Mouse (Mus musculus) intestine, embryonic 15.5 days (tissue): ENCODE measurements at regions not wholly inside any gene's neighbourhood (a gene's known extent, or its start where the extent isn't known, plus 50 kb on each side); places are given as distances from the start of the nearest gene placed in this dataset.

Source experiments
- ATAC-seq: fragments of 200-750 bp; cut with Nextera tagmentation; 2 replicates; pipeline ENCODE4 v1.8.0; 2017; ENCODE audit warnings: moderate TSS enrichment, moderate library complexity
- H3K27ac ChIP-seq: fragments of 300-500 bp; sonication (generic); 2 replicates; pipeline ENCODE4 v1.5.1; 2015; ENCODE audit warnings: mild to moderate bottlenecking, inconsistent platforms
- H3K27me3 ChIP-seq: fragments of 300-500 bp; sonication (generic); replicated peaks from 2 replicates; pipeline ENCODE4 v1.6.1; 2015; ENCODE audit warnings: inconsistent platforms
- H3K36me3 ChIP-seq: fragments of 300-500 bp; sonication (generic); 2 replicates; pipeline ENCODE4 v1.6.1; 2015; ENCODE audit warnings: inconsistent platforms
- H3K4me1 ChIP-seq: fragments of 300-500 bp; sonication (generic); replicated peaks from 2 replicates; pipeline ENCODE4 v1.6.1; 2015; ENCODE audit warnings: inconsistent platforms
- H3K4me2 ChIP-seq: fragments of 300-500 bp; sonication (generic); replicated peaks from 2 replicates; pipeline ENCODE4 v1.6.1; 2015; ENCODE audit warnings: mild to moderate bottlenecking, inconsistent platforms
- H3K4me3 ChIP-seq: fragments of 300-500 bp; sonication (generic); replicated peaks from 2 replicates; pipeline ENCODE4 v1.5.1; 2015; ENCODE audit warnings: inconsistent platforms
- H3K9ac ChIP-seq: fragments of 300-500 bp; sonication (generic); 2 replicates; pipeline ENCODE4 v1.6.1; 2015; ENCODE audit warnings: inconsistent platforms
- H3K9me3 ChIP-seq: fragments of 300-500 bp; sonication (generic); 2 replicates; pipeline ENCODE4 v1.6.1; 2016; ENCODE audit warnings: inconsistent platforms
- WGBS: fragments of 180-500 bp; shearing (Covaris S2); methylation state at CpG from one replicate; pipeline ENCODE4 v1.1.7; 2015; 5-methylcytosine and 5-hydroxymethylcytosine counted together

DNA sequence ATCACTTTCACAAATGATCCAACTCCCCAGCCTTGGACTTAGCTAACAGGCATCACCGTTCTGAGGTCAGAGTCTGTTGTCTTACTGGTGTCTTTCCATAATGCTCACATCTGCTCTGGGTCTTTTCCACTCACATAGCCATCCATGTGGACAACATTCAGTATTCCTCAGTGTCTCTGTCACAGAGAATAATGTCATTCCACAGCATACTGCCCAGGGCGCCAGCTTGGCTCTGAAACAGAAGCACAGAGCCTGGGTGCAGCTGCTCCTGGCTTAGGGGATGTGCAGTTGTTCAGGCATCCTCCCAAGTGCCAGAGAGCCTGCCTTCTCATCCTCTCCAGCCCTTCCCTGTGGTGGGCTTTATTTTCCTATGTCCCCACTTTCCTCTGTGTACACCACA, 226.7 kb upstream of the Mki67 start:
- WGBS, result 85% methylated on average over 2 of the region's 2 CpGs
- H3K9me3 ChIP-seq, result no peaks in the 10 kb centered on the region
- H3K9ac ChIP-seq, result no peak overlapping the region
- no peaks in the 10 kb centered on the region for H3K4me1 ChIP-seq
- H3K27ac ChIP-seq, result no peak overlapping the region
- no peak overlapping the region for H3K4me2 ChIP-seq
- H3K4me3 ChIP-seq, result no peak overlapping the region
- no peaks in the 10 kb centered on the region for H3K36me3 ChIP-seq
- no peaks in the 10 kb centered on the region for H3K27me3 ChIP-seq
- no peak for ATAC-seq

DNA sequence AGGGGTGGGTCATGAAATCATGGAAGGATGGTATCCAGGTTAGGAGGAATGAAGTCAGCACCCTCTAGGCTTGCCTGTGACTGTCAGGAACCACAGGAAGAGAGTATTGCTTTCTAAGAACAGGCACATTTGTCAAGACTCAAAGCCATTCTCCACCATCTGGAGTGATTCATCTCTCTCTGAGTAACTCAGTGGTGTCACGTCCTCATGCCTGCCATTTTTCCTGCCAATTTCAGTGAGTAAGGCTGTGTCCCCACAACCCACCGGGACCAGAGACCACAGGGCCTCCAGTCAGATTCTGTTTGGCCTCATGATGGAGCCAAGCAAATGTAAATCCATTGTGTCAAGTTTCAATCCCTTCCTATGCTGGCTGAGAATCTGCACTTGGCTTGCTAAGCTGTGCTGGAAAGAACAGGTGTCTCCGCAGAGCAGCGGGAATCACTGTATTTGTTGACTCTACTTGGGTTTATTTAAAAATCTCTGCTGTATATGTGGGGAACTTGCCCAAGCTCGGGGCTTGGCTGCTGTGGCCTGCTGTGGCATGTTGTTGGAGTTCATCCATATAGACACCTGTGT, 230.0 kb upstream of the Mki67 start:
- 79% methylated on average over 5 of the region's 5 CpGs for WGBS
- no peaks in the 10 kb centered on the region for H3K27me3 ChIP-seq
- no peaks in the 10 kb centered on the region for H3K9me3 ChIP-seq
- no peak overlapping the region for H3K4me2 ChIP-seq
- no peak overlapping the region for H3K9ac ChIP-seq
- no peaks in the 10 kb centered on the region for H3K36me3 ChIP-seq
- ATAC-seq, result no peak
- no peak overlapping the region for H3K27ac ChIP-seq
- no peak overlapping the region for H3K4me3 ChIP-seq
- no peaks in the 10 kb centered on the region for H3K4me1 ChIP-seq

DNA sequence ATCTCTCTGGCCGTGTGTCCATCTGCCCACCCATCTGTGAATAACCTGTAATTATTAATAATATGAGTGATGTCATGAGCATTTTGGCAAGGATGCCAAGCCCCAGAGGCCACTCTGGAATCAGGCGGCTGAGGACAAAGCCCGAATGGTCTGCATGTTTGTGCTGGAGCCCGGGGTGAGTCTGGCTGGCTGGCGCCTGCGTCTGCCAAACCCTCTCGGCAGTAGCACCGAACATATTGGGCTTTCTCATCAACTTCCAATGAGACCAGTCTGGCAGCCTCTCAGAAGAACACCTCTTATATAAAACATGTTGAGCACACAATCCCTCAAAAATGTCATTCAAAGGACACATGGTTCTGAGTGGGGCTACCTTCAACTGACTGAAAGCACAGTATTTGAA, 244.9 kb upstream of the Mki67 start:
- no peak overlapping the region for H3K27ac ChIP-seq
- WGBS, result 82% methylated on average over 8 of the region's 8 CpGs
- H3K36me3 ChIP-seq, result no peaks in the 10 kb centered on the region
- H3K27me3 ChIP-seq, result no peaks in the 10 kb centered on the region
- no peak for ATAC-seq
- no peak overlapping the region for H3K9ac ChIP-seq
- H3K9me3 ChIP-seq, result no peaks in the 10 kb centered on the region
- no peak overlapping the region for H3K4me3 ChIP-seq
- H3K4me1 ChIP-seq, result 0 out of 2 replicates have a peak, but pooled peaks cover 3% of the 10 kb centered on the region
- H3K4me2 ChIP-seq, result no peak overlapping the region

DNA sequence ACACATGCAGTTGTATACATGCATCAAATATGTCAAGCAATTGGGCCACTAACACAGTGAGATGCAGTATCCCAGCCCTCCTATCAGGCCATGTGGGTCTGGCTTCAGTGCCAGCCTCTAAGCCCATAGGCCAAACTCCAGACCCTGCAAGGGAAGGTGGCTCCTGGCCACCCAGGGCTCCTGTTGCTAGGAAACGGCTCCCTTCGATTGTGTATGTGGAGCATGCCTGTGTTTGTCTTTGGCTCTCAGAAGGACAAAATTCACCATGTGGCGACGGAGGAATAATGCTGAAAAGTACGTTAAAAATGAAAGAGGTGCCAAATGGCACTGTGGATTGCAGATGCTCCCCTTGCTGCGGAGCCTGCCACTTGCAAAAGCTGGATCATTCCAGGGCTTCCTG, 249.4 kb upstream of the Mki67 start:
- H3K27ac ChIP-seq, result no peak overlapping the region

DNA sequence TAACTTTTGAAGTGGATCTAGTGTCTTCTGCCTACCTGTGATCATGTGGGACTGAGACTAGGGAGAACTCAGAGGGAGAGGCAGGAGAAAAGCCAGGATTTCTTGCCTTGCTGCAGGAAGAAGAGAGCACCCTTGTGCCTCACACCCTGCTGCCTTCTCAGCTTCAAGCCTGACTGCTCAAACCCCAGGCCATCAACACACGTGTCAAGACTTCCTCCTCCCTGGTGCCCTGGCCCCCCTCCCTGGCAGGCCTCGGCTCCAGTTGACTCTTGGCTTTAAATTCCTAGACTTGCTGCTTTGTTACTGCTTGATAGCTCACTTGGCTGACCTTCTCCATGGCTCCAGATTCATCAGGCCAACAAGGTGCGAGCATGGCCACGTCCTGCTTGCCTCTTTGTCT, 250.1 kb upstream of the Mki67 start:
- 61% methylated on average over 4 of the region's 4 CpGs for WGBS
- H3K4me1 ChIP-seq, result 0 out of 2 replicates have a peak, but pooled peaks cover 3% of the 10 kb centered on the region
- H3K9me3 ChIP-seq, result no peaks in the 10 kb centered on the region
- ATAC-seq, result no peak
- no peak overlapping the region for H3K27ac ChIP-seq
- H3K36me3 ChIP-seq, result no peaks in the 10 kb centered on the region
- H3K9ac ChIP-seq, result no peak overlapping the region
- no peaks in the 10 kb centered on the region for H3K27me3 ChIP-seq
- no peak overlapping the region for H3K4me2 ChIP-seq
- no peak overlapping the region for H3K4me3 ChIP-seq

More for the DNA sequence above, 249.4 kb upstream of the Mki67 start:
- Histone ChIP-seq H3K4me1 (0 out of 2 replicates have a peak, but pooled peaks cover 3% of the 10 kb centered on the region), H3K4me3 (no peak overlapping the region), H3K36me3 (no peaks in the 10 kb centered on the region), H3K9ac (no peak overlapping the region), H3K4me2 (no peak overlapping the region), H3K9me3 (no peaks in the 10 kb centered on the region), H3K27me3 (no peaks in the 10 kb centered on the region)
- ATAC-seq, result no peak
- WGBS, result 59% methylated on average over 6 of the region's 6 CpGs

DNA sequence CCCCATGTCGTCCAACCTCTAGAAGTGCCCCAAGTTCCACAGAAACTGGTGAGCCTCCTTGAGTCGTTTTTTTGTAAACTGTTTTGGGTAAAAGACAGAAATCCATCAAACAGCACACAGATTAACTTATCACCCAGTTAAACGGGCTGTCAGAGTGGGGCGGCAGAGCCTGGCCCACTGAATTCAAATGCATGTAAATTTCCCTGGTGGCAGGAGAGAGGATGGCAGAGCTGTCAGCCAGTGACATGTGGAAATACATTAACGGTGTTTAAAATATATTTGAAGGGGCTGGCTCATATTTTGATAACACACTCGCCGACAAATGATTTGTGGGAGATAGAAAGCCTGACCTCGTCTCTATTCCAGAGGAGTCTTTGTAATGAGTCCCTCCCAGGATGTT, 252.5 kb upstream of the Mki67 start:
- ATAC-seq, result no peak
- H3K27me3 ChIP-seq, result no peaks in the 10 kb centered on the region
- no peak overlapping the region for H3K4me3 ChIP-seq
- H3K9ac ChIP-seq, result no peak overlapping the region
- no peaks in the 10 kb centered on the region for H3K36me3 ChIP-seq
- no peaks in the 10 kb centered on the region for H3K9me3 ChIP-seq
- 45% methylated on average over 8 of the region's 8 CpGs for WGBS
- 0 out of 2 replicates have a peak, but pooled peaks cover 3% of the 10 kb centered on the region for H3K4me1 ChIP-seq
- no peak overlapping the region for H3K4me2 ChIP-seq
- no peak overlapping the region for H3K27ac ChIP-seq

DNA sequence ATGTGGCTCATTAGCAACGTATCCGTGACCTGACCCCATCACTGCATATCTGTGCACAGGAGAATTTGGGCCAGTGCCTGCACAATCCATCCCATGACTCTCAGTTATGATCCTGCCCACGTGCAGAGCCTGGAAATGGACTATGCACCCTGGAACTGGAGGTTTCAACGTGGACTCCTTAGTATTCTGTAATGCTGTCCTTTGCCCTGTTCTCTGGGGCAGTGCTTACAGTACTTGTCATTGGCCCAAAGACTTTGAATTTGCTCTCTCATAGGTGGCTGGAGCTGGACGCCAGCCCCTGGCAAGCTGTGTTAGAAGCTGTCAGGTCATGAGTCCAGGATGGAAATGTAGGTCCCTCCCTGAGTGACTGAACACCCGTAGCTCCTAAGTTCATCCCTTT, 269.9 kb upstream of the Mki67 start:
- Histone ChIP-seq H3K9ac (no peak overlapping the region), H3K4me2 (no peak overlapping the region), H3K4me1 (no peaks in the 10 kb centered on the region), H3K27me3 (no peaks in the 10 kb centered on the region), H3K36me3 (no peaks in the 10 kb centered on the region), H3K4me3 (no peak overlapping the region), H3K27ac (no peak overlapping the region), H3K9me3 (no peaks in the 10 kb centered on the region)
- peak; percentile 34; the same call in 1 of the 2 replicates for ATAC-seq
- 70% methylated on average over 6 of the region's 6 CpGs for WGBS

DNA sequence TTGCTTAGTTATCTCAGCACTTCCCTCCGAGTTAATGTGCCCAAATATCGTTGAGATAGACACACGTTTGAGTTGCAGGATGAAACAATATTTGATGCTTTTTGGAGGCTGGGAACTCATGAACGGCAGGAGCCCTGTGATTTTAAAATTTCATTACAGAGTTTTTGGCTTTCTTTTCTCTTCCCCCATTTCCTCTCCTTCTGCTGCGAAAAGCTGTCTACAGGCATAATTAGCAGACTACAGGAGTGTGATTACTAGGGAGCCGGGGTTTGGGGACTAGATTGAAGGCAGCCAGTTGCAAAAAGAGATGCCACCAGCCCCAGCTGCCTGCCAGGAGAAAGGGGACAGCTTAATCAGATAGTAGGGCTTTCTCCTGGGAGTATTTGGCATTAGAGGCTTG, 274.2 kb upstream of the Mki67 start:
- no peaks in the 10 kb centered on the region for H3K27me3 ChIP-seq
- 69% methylated on average over 6 of the region's 6 CpGs for WGBS
- H3K4me1 ChIP-seq, result no peaks in the 10 kb centered on the region
- no peak overlapping the region for H3K9ac ChIP-seq
- H3K9me3 ChIP-seq, result no peaks in the 10 kb centered on the region
- no peak overlapping the region for H3K4me3 ChIP-seq
- no peaks in the 10 kb centered on the region for H3K36me3 ChIP-seq
- no peak overlapping the region for H3K27ac ChIP-seq
- no peak overlapping the region for H3K4me2 ChIP-seq
- ATAC-seq, result no peak

DNA sequence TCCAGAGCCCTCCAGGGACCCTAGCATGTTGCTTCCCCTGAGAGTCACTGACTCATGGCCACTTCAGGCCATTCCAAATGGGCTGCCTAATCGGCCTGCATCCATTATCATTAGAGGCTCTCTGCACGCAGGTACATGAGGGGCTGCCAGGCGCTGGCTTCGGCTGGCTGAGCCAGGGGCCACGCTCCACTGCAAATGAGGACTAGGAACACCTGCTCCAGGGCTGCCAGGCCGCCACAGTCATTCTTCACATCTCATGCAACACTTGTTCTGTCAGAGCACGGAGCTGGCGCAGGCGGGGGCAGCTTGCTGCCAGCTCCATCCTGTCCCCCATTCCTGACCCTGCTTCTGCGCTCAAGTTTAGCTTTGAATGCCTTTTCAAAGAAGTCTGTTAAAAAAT, 280.7 kb upstream of the Mki67 start:
- Histone ChIP-seq H3K27me3 (no peaks in the 10 kb centered on the region), H3K9me3 (no peaks in the 10 kb centered on the region), H3K36me3 (no peaks in the 10 kb centered on the region), H3K4me2 (no peak overlapping the region), H3K9ac (no peak overlapping the region), H3K27ac (no peak overlapping the region), H3K4me1 (no peaks in the 10 kb centered on the region), H3K4me3 (no peak overlapping the region)
- ATAC-seq, result no peak
- 84% methylated on average over 10 of the region's 10 CpGs for WGBS

DNA sequence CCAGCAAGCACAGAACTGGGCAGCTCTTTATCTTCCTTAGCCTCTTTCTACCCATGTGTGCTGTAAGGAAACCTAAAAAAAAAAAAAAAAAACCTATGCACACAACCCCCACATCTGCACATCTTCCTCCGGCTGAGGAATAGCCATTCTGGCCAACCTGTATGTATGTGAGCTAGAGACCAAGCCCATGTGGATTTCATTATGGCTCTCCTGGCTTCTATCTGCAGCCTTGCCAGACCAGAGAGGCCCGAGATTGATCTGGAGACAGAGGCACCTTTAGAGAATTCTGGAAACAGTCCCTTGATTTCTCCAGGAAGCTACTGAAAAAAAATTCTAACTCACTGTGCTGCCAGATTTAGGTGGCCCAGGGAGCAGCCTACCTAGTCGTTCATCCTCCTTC, 281.5 kb upstream of the Mki67 start:
- WGBS, result 70% methylated on average over 3 of the region's 3 CpGs
- Histone ChIP-seq H3K27ac (no peak overlapping the region), H3K9ac (no peak overlapping the region), H3K4me1 (no peaks in the 10 kb centered on the region), H3K4me3 (no peak overlapping the region), H3K36me3 (no peaks in the 10 kb centered on the region), H3K9me3 (no peaks in the 10 kb centered on the region), H3K4me2 (no peak overlapping the region), H3K27me3 (no peaks in the 10 kb centered on the region)
- no peak for ATAC-seq

DNA sequence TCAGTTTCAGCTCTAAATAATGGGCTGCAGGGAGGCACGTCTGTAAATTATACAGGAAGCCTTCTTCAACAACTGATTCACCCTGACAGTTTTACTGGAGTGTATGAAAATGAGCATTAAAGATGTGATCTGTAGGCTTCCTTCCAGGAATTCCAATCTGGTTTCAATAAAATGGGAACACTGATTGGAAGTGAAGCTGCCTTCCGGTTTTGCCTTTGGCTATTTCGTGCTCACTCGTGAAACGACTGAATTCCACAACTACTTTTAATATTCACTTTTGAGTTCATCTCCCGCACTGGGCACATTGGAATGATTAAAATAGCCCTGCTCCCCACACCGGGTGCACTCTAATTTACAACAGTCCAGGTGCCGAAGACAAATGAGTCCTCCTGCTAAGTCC, 286.2 kb upstream of the Mki67 start:
- no peaks in the 10 kb centered on the region for H3K9me3 ChIP-seq
- no peaks in the 10 kb centered on the region for H3K36me3 ChIP-seq
- no peaks in the 10 kb centered on the region; the same call in 1 of the 2 replicates for H3K27me3 ChIP-seq
- H3K27ac ChIP-seq, result no peak overlapping the region
- no peak for ATAC-seq
- no peak overlapping the region for H3K4me3 ChIP-seq
- H3K4me1 ChIP-seq, result no peaks in the 10 kb centered on the region
- no peak overlapping the region for H3K9ac ChIP-seq
- H3K4me2 ChIP-seq, result no peak overlapping the region
- WGBS, result 66% methylated on average over 8 of the region's 8 CpGs

DNA sequence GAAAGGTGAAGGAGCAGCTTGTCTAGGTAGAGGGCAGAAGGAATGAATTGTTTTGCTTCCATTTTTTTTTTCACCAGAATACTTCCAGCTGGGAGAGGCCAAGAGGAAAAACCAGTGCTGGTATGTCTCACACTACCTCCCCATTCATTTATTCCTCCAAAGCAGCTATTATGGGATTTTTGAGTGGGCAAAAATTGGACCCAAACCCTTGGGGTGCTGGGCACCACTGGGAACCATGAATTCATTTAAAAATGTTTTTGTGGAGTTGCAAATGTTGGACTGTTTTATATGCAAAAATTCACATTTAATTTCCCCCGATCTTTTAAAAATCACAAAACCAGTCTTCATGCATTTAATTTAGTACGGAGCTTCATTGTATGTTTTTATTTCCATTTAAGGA, 287.1 kb upstream of the Mki67 start:
- 96% methylated on average over 2 of the region's 2 CpGs for WGBS
- no peak for ATAC-seq
- Histone ChIP-seq H3K9me3 (no peaks in the 10 kb centered on the region), H3K4me2 (no peak overlapping the region), H3K9ac (no peak overlapping the region), H3K4me1 (no peaks in the 10 kb centered on the region), H3K36me3 (no peaks in the 10 kb centered on the region), H3K27ac (no peak overlapping the region), H3K4me3 (no peak overlapping the region), H3K27me3 (no peaks in the 10 kb centered on the region; the same call in 1 of the 2 replicates)

DNA sequence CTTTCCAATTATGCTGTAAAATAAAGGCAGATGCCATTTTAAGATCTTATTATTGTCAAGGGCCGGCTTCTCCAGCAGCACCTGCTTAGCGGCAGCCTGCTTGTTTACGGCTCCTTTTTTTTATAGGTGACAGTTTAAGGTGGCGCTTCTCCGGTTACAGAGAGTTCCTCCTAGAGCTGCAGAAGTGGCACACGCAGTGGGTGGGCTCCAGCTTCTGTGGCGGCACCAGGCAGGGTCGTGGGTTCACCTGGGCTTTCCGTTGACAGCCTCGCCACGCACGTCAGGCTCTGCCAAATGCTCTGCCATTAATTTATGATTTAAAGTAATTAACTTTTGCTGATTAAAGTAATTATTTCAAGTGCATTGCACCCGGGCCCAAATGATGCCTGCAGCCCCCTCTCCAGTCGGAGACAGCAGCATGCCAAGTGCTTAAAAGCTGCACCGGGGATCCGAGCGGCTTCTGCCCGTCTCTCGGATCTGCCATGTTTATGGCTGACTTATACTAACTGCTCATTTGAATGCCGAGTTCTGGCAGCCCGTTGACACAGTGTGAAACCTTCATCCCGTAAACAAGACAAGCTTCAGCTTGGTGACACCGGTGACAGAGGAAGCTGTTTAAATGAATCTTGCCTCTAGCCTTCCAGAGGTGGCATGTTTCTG, 291.8 kb upstream of the Mki67 start:
- Histone ChIP-seq H3K27me3 (peaks cover 2% of the 10 kb centered on the region; the same call in 1 of the 2 replicates), H3K4me2 (peak overlapping the region; percentile 28), H3K9me3 (no peaks in the 10 kb centered on the region), H3K36me3 (no peaks in the 10 kb centered on the region), H3K9ac (no peak overlapping the region), H3K4me1 (no peaks in the 10 kb centered on the region), H3K27ac (no peak overlapping the region), H3K4me3 (no peak overlapping the region)
- no peak for ATAC-seq
- 20% methylated on average over 23 of the region's 23 CpGs for WGBS
